Mouse (Mus musculus) hindbrain, embryonic 10.5 days (tissue): ENCODE measurements around the gene Rpl23. TPM values are rescaled to one million over a fixed set of nuclear protein-coding genes. Genes with fewer than 3 reads are reported as not detected.
A peak's percentile ranks its signal among the peaks of the same experiment; 100 is the strongest.

Experiments used
- DNase-seq: peaks from one replicate; pipeline ENCODE4 v3.0.0-alpha.2; 2017; ENCODE audit warnings: low spot score
- H3K27ac ChIP-seq: fragments of 300-500 bp; sonication (generic); 2 replicates; pipeline ENCODE4 v1.5.1; 2016; ENCODE audit warnings: mild to moderate bottlenecking, moderate library complexity
- H3K27me3 ChIP-seq: fragments of 300-500 bp; sonication (generic); 2 replicates; pipeline ENCODE4 v1.6.1; 2016; ENCODE audit warnings: mild to moderate bottlenecking; ENCODE audit not compliant: poor library complexity, insufficient read depth, severe bottlenecking
- H3K36me3 ChIP-seq: fragments of 300-500 bp; sonication (generic); 2 replicates; pipeline ENCODE4 v1.6.1; 2016; ENCODE audit warnings: mild to moderate bottlenecking, moderate library complexity
- H3K4me1 ChIP-seq: fragments of 300-500 bp; sonication (generic); replicated peaks from 2 replicates; pipeline ENCODE4 v1.6.1; 2016; ENCODE audit warnings: mild to moderate bottlenecking
- H3K4me3 ChIP-seq: fragments of 300-500 bp; sonication (generic); 2 replicates; pipeline ENCODE4 v1.5.1; 2016; ENCODE audit warnings: mild to moderate bottlenecking, moderate library complexity
- H3K9me3 ChIP-seq: fragments of 300-500 bp; sonication (generic); 2 replicates; pipeline ENCODE4 v1.6.1; 2016; ENCODE audit warnings: mild to moderate bottlenecking, moderate library complexity
- whole genome bisulfite sequencing: fragments of 180-500 bp; shearing (Covaris S2); methylation state at CpG from one replicate; pipeline ENCODE4 v1.1.7; 2016; 5-methylcytosine and 5-hydroxymethylcytosine counted together
- polyA plus RNA-seq: library from polyadenylated mRNA; unstranded; fragments of >200 nt; fragmentation: Nextera tagmentation; extraction: Ambion mirVana; gene quantifications from 2 replicates; pipeline ENCODE4 v1.2.1, GENCODE M21; 2016

The Rpl23 gene
- polyA plus RNA-seq, 1 experiment from 2014 or later: 381 TPM

GRCm38 (mm10) chr11:97821401-97822064, 39.3 kb upstream of the Rpl23 start:
- no peaks in the 10 kb centered on the region for H3K27me3 ChIP-seq
- H3K4me3 ChIP-seq: no peak overlapping the region
- no peaks in the 10 kb centered on the region for H3K9me3 ChIP-seq
- no peak overlapping the region for H3K27ac ChIP-seq
- peaks cover 70% of the 10 kb centered on the region for H3K4me1 ChIP-seq
- DNase-seq: no peak
- 91% methylated on average over 8 of the region's 8 CpGs for WGBS
- H3K36me3 ChIP-seq: peaks cover 56% of the 10 kb centered on the region

GRCm38 (mm10) chr11:97820840-97821239, 38.6 kb upstream of the Rpl23 start:
- no peaks in the 10 kb centered on the region for H3K9me3 ChIP-seq
- 82% methylated on average over 4 of the region's 4 CpGs for WGBS
- peaks cover 76% of the 10 kb centered on the region for H3K4me1 ChIP-seq
- no peaks in the 10 kb centered on the region for H3K27me3 ChIP-seq
- DNase-seq: no peak
- H3K36me3 ChIP-seq: peaks cover 53% of the 10 kb centered on the region
- no peak overlapping the region for H3K4me3 ChIP-seq
- no peak overlapping the region for H3K27ac ChIP-seq

- 83% methylated on average over 5 of the region's 5 CpGs for whole genome bisulfite sequencing
- H3K4me3 ChIP-seq: no peak overlapping the region
- no peaks in the 10 kb centered on the region for H3K9me3 ChIP-seq
- H3K27ac ChIP-seq: 0 out of 2 replicates have a peak overlapping the region, but pooled peaks have one; percentile 1
- H3K4me1 ChIP-seq: peaks cover 77% of the 10 kb centered on the region
- peaks cover 53% of the 10 kb centered on the region for H3K36me3 ChIP-seq
- no peak for DNase-seq
- no peaks in the 10 kb centered on the region for H3K27me3 ChIP-seq
These were observed 37.7 kb upstream of the Rpl23 start for GRCm38 (mm10) chr11:97819923-97820322.

GRCm38 (mm10) chr11:97819102-97819501, 36.9 kb upstream of the Rpl23 start:
- Histone ChIP-seq H3K36me3 (peaks cover 52% of the 10 kb centered on the region), H3K9me3 (no peaks in the 10 kb centered on the region), H3K4me3 (no peak overlapping the region), H3K27me3 (no peaks in the 10 kb centered on the region), H3K4me1 (peaks cover 80% of the 10 kb centered on the region), H3K27ac (peak overlapping the region; percentile 91)
- no peak for DNase-seq
- WGBS: 69% methylated on average over 4 of the region's 4 CpGs

- no peaks in the 10 kb centered on the region for H3K27me3 ChIP-seq
- peak overlapping the region; percentile 5; the same call in 1 of the 2 replicates for H3K4me3 ChIP-seq
- H3K27ac ChIP-seq: peak overlapping the region; percentile 91
- H3K9me3 ChIP-seq: no peaks in the 10 kb centered on the region
- H3K36me3 ChIP-seq: peaks cover 52% of the 10 kb centered on the region
- H3K4me1 ChIP-seq: peaks cover 85% of the 10 kb centered on the region
- WGBS: 11% methylated on average over 4 of the region's 4 CpGs
- peak; percentile 75 for DNase-seq
These were observed 36.3 kb upstream of the Rpl23 start for GRCm38 (mm10) chr11:97818571-97818970.

- DNase-seq: no peak
- 30% methylated on average over 6 of the region's 6 CpGs for WGBS
- peak overlapping the region; percentile 91 for H3K27ac ChIP-seq
- no peaks in the 10 kb centered on the region for H3K9me3 ChIP-seq
- no peaks in the 10 kb centered on the region for H3K27me3 ChIP-seq
- H3K4me1 ChIP-seq: peaks cover 87% of the 10 kb centered on the region
- peak overlapping the region; percentile 5; the same call in 1 of the 2 replicates for H3K4me3 ChIP-seq
- H3K36me3 ChIP-seq: peaks cover 49% of the 10 kb centered on the region
These were observed 35.8 kb upstream of the Rpl23 start for GRCm38 (mm10) chr11:97818003-97818402.

GRCm38 (mm10) chr11:97817379-97817778, 35.1 kb upstream of the Rpl23 start:
- Histone ChIP-seq H3K4me3 (no peak overlapping the region), H3K27ac (peak overlapping the region; percentile 91), H3K27me3 (no peaks in the 10 kb centered on the region), H3K9me3 (no peaks in the 10 kb centered on the region), H3K36me3 (peaks cover 43% of the 10 kb centered on the region), H3K4me1 (peaks cover 88% of the 10 kb centered on the region)
- 29% methylated on average over 5 of the region's 5 CpGs for WGBS
- no peak for DNase-seq

- no peak for DNase-seq
- peaks cover 43% of the 10 kb centered on the region for H3K36me3 ChIP-seq
- no peaks in the 10 kb centered on the region for H3K9me3 ChIP-seq
- peaks cover 92% of the 10 kb centered on the region for H3K4me1 ChIP-seq
- WGBS: 50% methylated on average over 9 of the region's 9 CpGs
- peak overlapping the region; percentile 91 for H3K27ac ChIP-seq
- no peaks in the 10 kb centered on the region for H3K27me3 ChIP-seq
- no peak overlapping the region for H3K4me3 ChIP-seq
These were observed 34.7 kb upstream of the Rpl23 start for GRCm38 (mm10) chr11:97816916-97817315.

- H3K9me3 ChIP-seq: no peaks in the 10 kb centered on the region
- no peak overlapping the region for H3K4me3 ChIP-seq
- no peak for DNase-seq
- peaks cover 38% of the 10 kb centered on the region for H3K36me3 ChIP-seq
- no peaks in the 10 kb centered on the region for H3K27me3 ChIP-seq
- H3K27ac ChIP-seq: peak overlapping the region; percentile 57; the same call in 1 of the 2 replicates
- WGBS: 80% methylated on average over 5 of the region's 5 CpGs
- peaks cover 95% of the 10 kb centered on the region for H3K4me1 ChIP-seq
These were observed 33.9 kb upstream of the Rpl23 start for GRCm38 (mm10) chr11:97816176-97816575.

- Histone ChIP-seq H3K36me3 (peaks cover 35% of the 10 kb centered on the region), H3K4me3 (no peak overlapping the region), H3K27me3 (no peaks in the 10 kb centered on the region), H3K27ac (peak overlapping the region; percentile 60), H3K9me3 (no peaks in the 10 kb centered on the region), H3K4me1 (peaks cover 95% of the 10 kb centered on the region)
- no peak for DNase-seq
- 70% methylated on average over 11 of the region's 11 CpGs for WGBS
These were observed 33.5 kb upstream of the Rpl23 start for GRCm38 (mm10) chr11:97815736-97816135.

- Histone ChIP-seq H3K27ac (peak overlapping the region; percentile 90), H3K4me3 (no peak overlapping the region), H3K36me3 (peaks cover 38% of the 10 kb centered on the region), H3K27me3 (no peaks in the 10 kb centered on the region), H3K9me3 (no peaks in the 10 kb centered on the region), H3K4me1 (peaks cover 99% of the 10 kb centered on the region)
- no peak for DNase-seq
- WGBS: 86% methylated on average over 17 of the region's 17 CpGs
These were observed 31.7 kb upstream of the Rpl23 start for GRCm38 (mm10) chr11:97813746-97814515.

- WGBS: 60% methylated on average over 7 of the region's 7 CpGs
- H3K27me3 ChIP-seq: no peaks in the 10 kb centered on the region
- peak overlapping the region; percentile 27 for H3K4me3 ChIP-seq
- peaks cover 99% of the 10 kb centered on the region for H3K4me1 ChIP-seq
- H3K9me3 ChIP-seq: no peaks in the 10 kb centered on the region
- peaks cover 45% of the 10 kb centered on the region for H3K36me3 ChIP-seq
- DNase-seq: no peak
- peak overlapping the region; percentile 90 for H3K27ac ChIP-seq
These were observed 30.8 kb upstream of the Rpl23 start for GRCm38 (mm10) chr11:97813085-97813484.

GRCm38 (mm10) chr11:97812491-97812921, 30.3 kb upstream of the Rpl23 start:
- H3K27ac ChIP-seq: peak overlapping the region; percentile 90
- H3K4me1 ChIP-seq: peaks cover 99% of the 10 kb centered on the region
- 23% methylated on average over 3 of the region's 3 CpGs for WGBS
- peak overlapping the region; percentile 27 for H3K4me3 ChIP-seq
- H3K36me3 ChIP-seq: peaks cover 47% of the 10 kb centered on the region
- peak; percentile 68 for DNase-seq
- H3K27me3 ChIP-seq: no peaks in the 10 kb centered on the region
- no peaks in the 10 kb centered on the region for H3K9me3 ChIP-seq
